Mouse (Mus musculus) CH12.LX (cell line): Measurements from ENCODE around the gene Atp5d.

Experiments used
- CHD2 ChIP-seq: IDR thresholded peaks from 2 replicates; pipeline ENCODE4 v1.6.1; 2011; ENCODE audit warnings: low read length, improper control_type of control experiment
- CTCF ChIP-seq, 2 experiments: IDR thresholded peaks in 1 of 2; conservative IDR thresholded peaks in 1 of 2; 2 replicates each; pipeline ENCODE4 v1.5.1; 2011 to 2012; ENCODE audit warnings: low read depth in 2 of 2, low read length in 2 of 2, improper control_type of control experiment in 1 of 2, inconsistent platforms in 1 of 2, mild to moderate bottlenecking in 1 of 2, moderate library complexity in 1 of 2
- MAFK ChIP-seq: IDR thresholded peaks from 2 replicates; pipeline ENCODE4 v1.6.1; 2011; ENCODE audit warnings: low read length, improper control_type of control experiment; ENCODE audit not compliant: insufficient replicate concordance
- RCOR1 ChIP-seq: conservative IDR thresholded peaks from 2 replicates; pipeline ENCODE4 v1.6.1; 2012; ENCODE audit warnings: low read depth, mild to moderate bottlenecking, inconsistent platforms, low read length, improper control_type of control experiment
- ZMIZ1 ChIP-seq: IDR thresholded peaks from 2 replicates; pipeline ENCODE4 v1.6.1; 2012; ENCODE audit warnings: low read depth, mild to moderate bottlenecking, inconsistent platforms, low read length, improper control_type of control experiment

GRCm38 (mm10) chr10:80129846-80130245 is 8.6 kb upstream of the Atp5d start:
- TF ChIP-seq ZMIZ1 (no peak), MAFK (no peak), RCOR1 (no peak), CHD2 (no peak), CTCF (conservative IDR thresholded peaks at IDR 0.05 in 1 of 2, IDR thresholded peaks at IDR 0.05 in 1 of 2; ENCODE audit: low read depth in 2 of 2, low read length in 2 of 2) (no peak)
